Mouse (Mus musculus) hindbrain, embryonic 13.5 days (tissue): ENCODE data around the gene Gm10518. TPM values are rescaled to one million over a fixed set of nuclear protein-coding genes. Genes with fewer than 3 reads are reported as not detected.
A peak's percentile ranks its signal among the peaks of the same experiment; 100 is the strongest.

Experiments
- ATAC-seq: fragments of 200-750 bp; cut with Nextera tagmentation; 2 replicates; pipeline ENCODE4 v1.8.0; 2017; ENCODE audit warnings: moderate TSS enrichment; ENCODE audit not compliant: low FRiP score
- H3K27ac ChIP-seq: fragments of 300-500 bp; sonication (generic); 2 replicates; pipeline ENCODE4 v1.5.1; 2015; ENCODE audit warnings: inconsistent platforms, mild to moderate bottlenecking, moderate library complexity
- H3K27me3 ChIP-seq: fragments of 300-500 bp; sonication (generic); 2 replicates; pipeline ENCODE4 v1.6.1; 2015; ENCODE audit warnings: mild to moderate bottlenecking, inconsistent platforms
- H3K36me3 ChIP-seq: fragments of 300-500 bp; sonication (generic); 2 replicates; pipeline ENCODE4 v1.6.1; 2015; ENCODE audit warnings: mild to moderate bottlenecking, inconsistent platforms
- H3K4me1 ChIP-seq: fragments of 300-500 bp; sonication (generic); replicated peaks from 2 replicates; pipeline ENCODE4 v1.6.1; 2015; ENCODE audit warnings: inconsistent platforms
- H3K4me2 ChIP-seq: fragments of 300-500 bp; sonication (generic); 2 replicates; pipeline ENCODE4 v1.6.1; 2015; ENCODE audit warnings: inconsistent platforms, mild to moderate bottlenecking, moderate library complexity
- H3K4me3 ChIP-seq: fragments of 300-500 bp; sonication (generic); 2 replicates; pipeline ENCODE4 v1.5.1; 2015; ENCODE audit warnings: mild to moderate bottlenecking, inconsistent platforms
- H3K9ac ChIP-seq: fragments of 300-500 bp; sonication (generic); 2 replicates; pipeline ENCODE4 v1.6.1; 2015; ENCODE audit warnings: mild to moderate bottlenecking, inconsistent platforms
- H3K9me3 ChIP-seq: fragments of 300-500 bp; sonication (generic); 2 replicates; pipeline ENCODE4 v1.6.1; 2016; ENCODE audit warnings: inconsistent platforms
- WGBS: fragments of 180-500 bp; shearing (Covaris S2); methylation state at CpG from one replicate; pipeline ENCODE4 v1.1.7; 2015; 5-methylcytosine and 5-hydroxymethylcytosine counted together
- polyA plus RNA-seq: library from polyadenylated mRNA; unstranded; fragments of >200 nt; fragmentation: Nextera tagmentation; extraction: Ambion mirVana; gene quantifications from 2 replicates; pipeline ENCODE4 v1.2.1, GENCODE M21; 2015

The Gm10518 gene
- not detected in 2 replicates for polyA plus RNA-seq

DNA sequence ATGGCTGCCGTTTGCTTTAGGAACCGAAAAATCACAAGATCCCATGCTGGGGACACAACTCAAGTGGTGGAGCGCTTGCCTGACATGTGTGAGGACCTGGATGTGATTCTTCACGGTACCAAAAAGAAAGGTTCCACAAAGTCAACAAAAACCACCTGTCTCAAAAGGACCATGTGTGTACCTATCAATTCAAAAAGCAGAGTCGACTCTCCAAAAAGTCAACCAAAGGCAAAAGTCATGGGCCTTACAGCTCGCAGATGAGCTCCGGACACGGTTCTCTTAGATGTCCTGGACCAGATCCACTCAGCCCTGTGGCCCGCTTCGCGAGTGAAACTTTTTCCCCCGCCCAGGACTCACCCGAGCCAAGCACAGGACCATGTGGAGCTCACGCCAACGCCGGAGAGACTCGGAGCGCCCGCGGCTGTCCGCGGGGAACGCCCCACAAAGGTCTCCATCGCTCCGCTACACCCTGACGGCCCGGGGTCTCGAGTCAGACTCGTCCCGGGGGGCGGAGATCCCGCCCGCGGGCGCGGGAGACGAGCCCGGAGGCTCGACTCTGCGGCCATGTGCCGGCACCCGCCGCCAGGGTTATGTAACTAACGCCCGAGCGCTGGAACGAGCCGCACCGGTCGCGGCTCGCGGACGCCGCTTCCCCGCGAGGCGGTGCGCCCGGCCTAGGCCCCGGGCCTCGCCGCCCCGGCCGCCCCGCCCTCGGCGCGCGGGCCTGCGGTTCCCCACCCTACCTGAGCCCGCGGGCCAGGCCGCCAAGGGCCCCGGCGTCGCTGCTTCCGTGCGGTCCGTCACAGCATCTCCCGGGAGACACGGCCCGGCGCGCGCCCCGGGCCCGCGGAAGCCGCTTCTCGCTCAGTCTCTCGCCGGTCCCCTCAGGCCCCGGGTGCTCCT is at the start of gene Gm10518:
Gene Gm10518, plus strand, starts transcription at position 767 of the 903 bp plus-strand sequence.
- H3K9me3 ChIP-seq = no peaks in the 10 kb centered on the region
- peak within 1 kb of the TSS; percentile 96 for H3K27ac ChIP-seq
- H3K4me2 ChIP-seq = peak within 1 kb of the TSS; percentile 93
- WGBS = under 1% methylated on average over 93 of the region's 94 CpGs
- peaks cover 10% of the 10 kb centered on the region for H3K36me3 ChIP-seq
- H3K4me3 ChIP-seq = peak within 1 kb of the TSS; percentile 93
- H3K9ac ChIP-seq = peak within 1 kb of the TSS; percentile 93
- ATAC-seq = peak; percentile 85
- peaks cover 24% of the 10 kb centered on the region for H3K4me1 ChIP-seq
- H3K27me3 ChIP-seq = no peaks in the 10 kb centered on the region

DNA sequence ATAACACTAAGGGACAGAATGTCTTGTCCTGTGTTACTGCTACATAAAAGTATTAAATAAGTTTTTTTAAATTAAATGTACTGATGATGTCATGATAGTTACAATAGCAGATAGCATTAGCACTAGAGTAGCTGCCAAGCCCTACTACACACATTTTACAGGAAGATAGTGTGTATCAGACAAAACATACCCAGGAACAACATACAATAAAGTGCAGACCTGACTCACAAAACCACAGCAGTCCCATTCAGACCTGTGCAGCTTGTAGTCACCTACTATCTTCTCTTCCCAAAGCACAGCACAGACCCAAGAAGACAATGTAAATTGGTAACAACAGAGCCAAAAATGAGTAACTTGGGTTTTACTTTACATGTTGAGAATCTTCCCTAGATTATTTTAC is 46.7 kb upstream of the Gm10518 start:
- Histone ChIP-seq H3K9me3 (no peaks in the 10 kb centered on the region), H3K27me3 (no peaks in the 10 kb centered on the region), H3K36me3 (peaks cover 72% of the 10 kb centered on the region), H3K27ac (no peak overlapping the region), H3K9ac (no peak overlapping the region), H3K4me1 (no peaks in the 10 kb centered on the region), H3K4me3 (no peak overlapping the region), H3K4me2 (no peak overlapping the region)
- no peak for ATAC-seq

DNA sequence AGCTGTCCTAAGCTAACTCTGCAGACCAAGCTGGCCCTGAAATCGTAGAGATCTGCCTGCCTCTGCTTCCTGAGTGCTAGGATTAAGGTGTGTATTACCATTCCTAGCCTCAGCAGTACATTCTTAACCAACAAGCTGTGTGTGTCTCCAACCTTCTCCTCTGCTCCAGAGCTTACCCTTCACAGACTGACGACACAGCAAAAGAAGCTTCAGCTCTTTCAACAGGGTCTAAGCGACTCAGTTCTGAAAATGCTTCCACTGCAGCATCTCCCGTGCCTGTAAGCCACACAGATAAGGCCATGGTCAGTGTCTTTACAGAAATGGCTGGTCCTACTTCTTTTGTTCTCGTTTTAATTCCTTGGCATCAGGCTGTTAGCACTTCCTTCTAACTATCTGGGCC is 43.1 kb upstream of the Gm10518 start:
- Histone ChIP-seq H3K36me3 (peaks cover 76% of the 10 kb centered on the region), H3K27ac (no peak overlapping the region), H3K9me3 (no peaks in the 10 kb centered on the region), H3K4me3 (no peak overlapping the region), H3K9ac (no peak overlapping the region), H3K4me1 (no peaks in the 10 kb centered on the region), H3K4me2 (no peak overlapping the region), H3K27me3 (no peaks in the 10 kb centered on the region)
- 98% methylated on average over 5 of the region's 5 CpGs for whole genome bisulfite sequencing
- ATAC-seq = no peak

DNA sequence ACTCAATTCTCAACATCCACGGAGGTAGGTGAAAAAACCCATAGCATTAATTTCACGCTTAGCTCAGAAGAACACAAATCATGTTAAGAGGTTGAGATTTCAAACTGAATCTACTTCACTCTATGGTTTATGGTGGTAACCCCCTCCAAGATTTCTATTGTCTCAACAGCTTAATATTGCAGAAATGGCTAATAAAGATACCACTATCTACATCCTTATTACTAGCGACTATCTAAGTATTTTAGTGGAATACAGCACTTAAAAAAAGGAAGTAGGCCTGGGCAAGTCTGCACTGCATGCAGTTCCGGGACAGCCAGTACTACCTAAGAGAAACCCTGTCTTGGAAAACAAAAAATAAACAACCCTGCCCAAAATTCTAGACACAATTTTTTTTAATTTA is 42.6 kb upstream of the Gm10518 start:
- 95% methylated on average over 4 of the region's 4 CpGs for WGBS
- no peaks in the 10 kb centered on the region for H3K4me1 ChIP-seq
- no peak overlapping the region for H3K27ac ChIP-seq
- no peak overlapping the region for H3K4me2 ChIP-seq
- peaks cover 75% of the 10 kb centered on the region for H3K36me3 ChIP-seq
- ATAC-seq = no peak
- no peak overlapping the region for H3K9ac ChIP-seq
- no peak overlapping the region for H3K4me3 ChIP-seq
- no peaks in the 10 kb centered on the region for H3K27me3 ChIP-seq
- H3K9me3 ChIP-seq = no peaks in the 10 kb centered on the region

DNA sequence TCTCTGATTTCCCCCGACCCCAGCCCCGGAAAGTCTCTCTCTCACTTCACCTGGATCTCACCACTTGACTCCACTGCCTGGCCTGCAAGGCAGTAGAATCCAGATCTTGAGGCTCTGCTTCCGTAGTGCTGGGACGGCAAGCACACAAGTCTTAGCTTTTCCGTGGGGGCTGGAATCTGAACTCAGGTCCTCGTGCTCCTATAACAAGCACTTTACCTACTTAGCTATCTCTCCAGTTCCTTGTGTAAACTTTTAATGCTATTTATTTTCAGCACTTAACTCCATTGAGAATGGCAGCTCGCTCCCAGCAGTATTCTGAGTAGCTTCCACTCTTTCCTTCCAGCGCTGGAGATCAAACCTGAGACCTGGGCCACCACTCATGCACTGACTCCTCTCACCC is 26.3 kb upstream of the Gm10518 start:
- no peak overlapping the region for H3K4me3 ChIP-seq
- ATAC-seq = no peak
- WGBS = 97% methylated on average over 8 of the region's 8 CpGs
- H3K4me2 ChIP-seq = no peak overlapping the region
- H3K9ac ChIP-seq = no peak overlapping the region
- peaks cover 76% of the 10 kb centered on the region for H3K36me3 ChIP-seq
- H3K4me1 ChIP-seq = no peaks in the 10 kb centered on the region
- no peaks in the 10 kb centered on the region for H3K27me3 ChIP-seq
- no peaks in the 10 kb centered on the region for H3K9me3 ChIP-seq
- H3K27ac ChIP-seq = no peak overlapping the region

DNA sequence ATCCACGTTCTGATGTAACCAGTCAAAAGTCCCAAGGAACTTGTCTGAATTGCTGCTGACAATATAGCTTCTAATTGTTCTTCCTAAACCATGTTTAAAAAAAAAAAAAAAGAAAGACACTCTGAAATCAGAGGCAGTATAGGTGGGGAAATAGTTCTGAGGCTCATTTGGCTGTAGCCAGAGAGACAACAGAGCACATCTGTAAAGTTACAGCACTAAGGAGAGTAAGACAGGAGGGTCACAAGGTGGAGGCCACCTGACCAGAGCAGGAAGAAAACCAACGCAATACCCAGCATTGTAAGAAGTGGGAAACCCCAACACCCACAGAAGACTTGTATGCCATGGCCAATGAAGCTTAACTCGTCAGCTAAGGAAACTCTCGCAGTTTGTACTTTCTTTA is 19.1 kb upstream of the Gm10518 start:
- ATAC-seq = no peak
- Histone ChIP-seq H3K4me3 (no peak overlapping the region), H3K9ac (no peak overlapping the region), H3K9me3 (no peaks in the 10 kb centered on the region), H3K4me2 (no peak overlapping the region), H3K36me3 (peaks cover 76% of the 10 kb centered on the region), H3K4me1 (no peaks in the 10 kb centered on the region), H3K27ac (no peak overlapping the region), H3K27me3 (no peaks in the 10 kb centered on the region)
- 91% methylated on average over 4 of the region's 4 CpGs for WGBS

DNA sequence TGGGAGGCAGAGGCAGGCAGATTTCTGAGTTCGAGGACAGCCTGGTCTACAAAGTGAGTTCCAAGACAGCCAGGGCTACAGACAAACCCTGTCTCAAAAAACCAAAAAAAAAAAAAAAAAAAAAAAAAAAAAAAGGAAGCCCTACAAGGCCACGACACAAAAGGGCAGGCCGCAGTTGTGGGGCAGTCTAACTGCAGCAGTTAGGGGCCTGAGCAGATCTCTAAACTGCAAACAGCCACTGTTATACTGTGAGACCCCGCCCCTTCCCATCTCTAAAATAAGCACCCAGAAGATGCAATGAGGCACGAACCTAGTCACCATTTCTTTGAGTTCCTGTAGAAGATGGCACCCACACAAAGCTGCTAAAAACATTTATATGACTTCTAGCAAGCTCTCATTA is 17.7 kb upstream of the Gm10518 start:
- Histone ChIP-seq H3K4me3 (no peak overlapping the region), H3K4me2 (no peak overlapping the region), H3K9me3 (no peaks in the 10 kb centered on the region), H3K36me3 (peaks cover 77% of the 10 kb centered on the region), H3K27ac (no peak overlapping the region), H3K9ac (no peak overlapping the region), H3K4me1 (no peaks in the 10 kb centered on the region), H3K27me3 (no peaks in the 10 kb centered on the region)
- ATAC-seq = no peak
- 93% methylated on average over 5 of the region's 5 CpGs for WGBS

DNA sequence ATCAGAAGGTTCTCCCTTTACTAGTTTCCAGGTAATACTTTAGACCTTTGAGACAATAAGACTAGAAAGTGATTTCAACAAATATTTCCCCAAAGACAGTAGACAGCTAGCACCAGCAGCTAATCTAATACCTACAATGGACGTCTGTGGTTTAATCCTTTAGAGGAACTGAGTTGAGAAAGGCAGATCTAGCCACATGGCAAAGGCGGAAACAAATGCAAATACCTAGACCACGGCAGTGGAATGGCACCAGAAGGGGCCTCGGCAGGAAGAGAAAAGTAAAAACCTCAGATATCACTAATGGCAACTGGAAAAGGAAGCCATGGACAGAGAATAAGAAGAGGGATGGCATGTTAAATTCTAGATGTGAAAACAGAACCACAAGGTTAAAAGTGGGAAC is 15.9 kb upstream of the Gm10518 start:
- H3K9me3 ChIP-seq = no peaks in the 10 kb centered on the region
- peaks cover 81% of the 10 kb centered on the region for H3K36me3 ChIP-seq
- no peak overlapping the region for H3K4me2 ChIP-seq
- no peaks in the 10 kb centered on the region for H3K4me1 ChIP-seq
- 84% methylated on average over 4 of the region's 4 CpGs for WGBS
- no peaks in the 10 kb centered on the region for H3K27me3 ChIP-seq
- no peak overlapping the region for H3K9ac ChIP-seq
- no peak overlapping the region for H3K27ac ChIP-seq
- ATAC-seq = no peak
- H3K4me3 ChIP-seq = no peak overlapping the region

DNA sequence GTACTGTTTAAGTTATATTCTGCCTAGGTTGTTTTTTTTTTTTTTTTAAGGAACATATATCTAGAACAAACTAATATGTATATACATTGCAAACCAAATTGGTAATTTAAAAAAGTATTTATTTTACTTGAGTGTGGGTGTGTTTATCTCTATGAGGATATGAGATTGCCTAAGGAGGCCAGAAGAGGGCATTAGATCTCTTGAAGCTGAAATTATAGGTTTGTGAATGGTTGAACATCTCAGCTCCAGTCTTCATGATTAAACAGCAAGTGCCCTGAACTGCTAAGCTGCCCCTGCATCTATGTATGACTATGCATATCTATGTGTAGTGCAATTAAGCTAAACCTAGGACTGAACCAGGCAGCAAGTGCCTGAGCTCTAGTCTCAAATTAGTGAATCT is 4.4 kb upstream of the Gm10518 start:
- Histone ChIP-seq H3K4me2 (no peak overlapping the region), H3K9ac (no peak overlapping the region)
- no peak for ATAC-seq

DNA sequence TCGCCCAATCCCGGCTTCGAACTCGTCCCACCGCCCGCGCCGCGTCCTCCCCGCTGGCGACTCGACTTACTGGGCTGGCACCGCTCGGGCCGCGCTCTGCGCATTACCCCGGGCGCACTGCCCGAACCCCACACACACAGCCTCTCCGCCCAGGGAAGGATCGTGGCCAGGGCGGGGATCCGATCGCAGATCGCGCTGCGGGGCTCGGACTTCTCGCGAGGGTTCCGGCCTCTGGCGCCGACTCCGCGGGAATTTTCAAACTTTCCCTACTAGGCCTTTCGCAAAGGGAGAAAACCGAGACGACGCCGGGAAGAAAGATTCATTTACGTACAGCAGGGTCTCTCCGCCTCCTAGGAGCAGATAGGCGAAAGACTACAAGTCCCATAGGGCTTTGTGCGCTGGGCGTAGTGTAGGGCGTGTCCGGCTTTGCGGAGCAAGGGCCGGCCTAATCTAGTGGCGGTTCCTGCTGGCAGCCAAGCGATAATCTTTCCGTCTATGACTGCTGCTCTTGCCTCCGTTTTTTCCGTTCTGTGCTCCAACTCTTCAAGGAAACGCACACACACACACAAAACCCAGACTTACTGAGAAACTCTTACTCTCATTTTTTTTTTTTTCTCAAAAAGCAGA is 450 bp downstream of the Gm10518 start, which contains the start of gene Ahctf1:
Gene Ahctf1, minus strand, starts transcription at position 168 of the 627 bp plus-strand sequence.
- WGBS = under 1% methylated on average over 56 of the region's 56 CpGs

More for the DNA sequence above, 4.4 kb upstream of the Gm10518 start:
- H3K9me3 ChIP-seq = no peaks in the 10 kb centered on the region
- no peak overlapping the region for H3K4me3 ChIP-seq
- peaks cover 39% of the 10 kb centered on the region for H3K36me3 ChIP-seq
- H3K4me1 ChIP-seq = peaks cover 19% of the 10 kb centered on the region
- H3K27ac ChIP-seq = no peak overlapping the region
- H3K27me3 ChIP-seq = no peaks in the 10 kb centered on the region

DNA sequence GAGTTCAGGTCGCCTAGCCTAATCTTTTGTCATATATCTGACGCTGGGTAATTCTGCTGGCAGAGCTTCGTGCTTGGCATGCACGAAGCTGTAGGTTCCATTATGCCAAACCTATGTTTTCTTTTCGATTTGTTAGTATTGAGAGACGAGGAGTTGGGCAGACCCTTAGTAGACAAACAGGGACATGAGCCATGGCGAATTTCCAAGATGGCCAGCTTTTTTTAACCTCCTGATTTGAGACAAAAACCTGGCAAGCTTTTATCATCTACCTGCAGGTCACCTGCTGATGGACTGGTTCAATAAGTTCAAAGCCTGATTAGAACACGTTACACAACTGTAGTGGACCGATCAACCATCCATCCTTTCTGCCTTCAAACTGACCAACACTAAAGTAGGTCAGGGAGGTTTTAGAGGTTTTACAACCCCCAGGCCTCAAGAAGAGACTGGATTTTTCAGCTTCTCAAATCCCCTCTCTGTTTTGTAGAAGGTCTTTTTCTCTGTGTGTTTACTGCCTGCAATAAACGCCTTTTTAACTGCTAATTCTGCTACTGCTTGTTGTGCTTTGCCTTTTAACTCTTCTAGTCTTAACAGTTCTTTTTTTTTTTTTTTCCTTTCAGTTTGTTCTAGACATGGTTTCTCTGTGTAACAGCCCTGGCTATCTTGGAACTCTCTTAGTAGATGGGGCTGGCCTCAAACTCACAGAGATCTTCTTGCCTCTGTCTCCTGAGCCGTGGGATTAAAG is 1.1 kb downstream of the Gm10518 start:
- H3K4me1 ChIP-seq = peaks cover 24% of the 10 kb centered on the region
- H3K4me2 ChIP-seq = peak overlapping the region; percentile 93
- H3K9me3 ChIP-seq = no peaks in the 10 kb centered on the region
- H3K36me3 ChIP-seq = no peaks in the 10 kb centered on the region
- WGBS = 35% methylated on average over 11 of the region's 11 CpGs
- ATAC-seq = peak; percentile 2; the same call in 1 of the 2 replicates
- peak overlapping the region; percentile 77; the same call in 1 of the 2 replicates for H3K27ac ChIP-seq
- H3K9ac ChIP-seq = peak overlapping the region; percentile 93
- no peaks in the 10 kb centered on the region for H3K27me3 ChIP-seq
- H3K4me3 ChIP-seq = peak overlapping the region; percentile 93

More for the DNA sequence above, 450 bp downstream of the Gm10518 start, which contains the start of gene Ahctf1:
- H3K4me1 ChIP-seq = peaks cover 24% of the 10 kb centered on the region
- H3K9ac ChIP-seq = peak within 1 kb of the TSS; percentile 93
- no peaks in the 10 kb centered on the region for H3K27me3 ChIP-seq
- H3K4me2 ChIP-seq = peak within 1 kb of the TSS; percentile 93
- ATAC-seq = peak; percentile 99
- H3K27ac ChIP-seq = peak within 1 kb of the TSS; percentile 96
- no peaks in the 10 kb centered on the region for H3K9me3 ChIP-seq
- peak within 1 kb of the TSS; percentile 93 for H3K4me3 ChIP-seq
- peaks cover 4% of the 10 kb centered on the region; the same call in 1 of the 2 replicates for H3K36me3 ChIP-seq

DNA sequence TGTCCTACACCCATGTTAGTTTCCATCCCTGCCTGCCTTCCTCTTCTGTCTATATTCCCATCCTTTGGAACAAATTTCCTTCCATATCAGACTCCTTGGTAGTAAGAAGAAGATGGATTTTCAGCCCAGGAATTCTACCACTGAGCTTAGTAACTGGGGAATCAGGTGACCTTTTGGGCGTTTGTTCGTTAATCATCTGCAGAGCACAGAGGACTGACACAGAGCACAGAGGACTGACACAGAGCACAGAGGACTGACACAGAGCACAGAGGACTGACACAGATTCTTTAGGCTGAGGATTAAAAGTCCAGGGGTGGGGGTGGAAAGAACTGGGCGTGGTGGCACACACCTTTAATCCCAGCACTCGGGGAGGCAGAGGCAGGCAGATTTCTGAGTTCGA is 2.6 kb downstream of the Gm10518 start:
- WGBS = 86% methylated on average over 5 of the region's 5 CpGs
- no peak for ATAC-seq
- no peak overlapping the region for H3K4me3 ChIP-seq
- H3K9ac ChIP-seq = no peak overlapping the region
- H3K36me3 ChIP-seq = no peaks in the 10 kb centered on the region
- H3K27me3 ChIP-seq = no peaks in the 10 kb centered on the region
- H3K4me1 ChIP-seq = peaks cover 24% of the 10 kb centered on the region
- H3K9me3 ChIP-seq = no peaks in the 10 kb centered on the region
- no peak overlapping the region for H3K4me2 ChIP-seq
- no peak overlapping the region for H3K27ac ChIP-seq
